Mouse (Mus musculus): ENCODE data around the gene Pigk. TPM values are rescaled to one million over a fixed set of nuclear protein-coding genes. Genes with fewer than 3 reads are reported as not detected.
A peak's percentile ranks its signal among the peaks of the same experiment; 100 is the strongest.

Pigk gene
- polyA plus RNA-seq, 1 experiment from 2014 or later: 40.9 TPM

DNA sequence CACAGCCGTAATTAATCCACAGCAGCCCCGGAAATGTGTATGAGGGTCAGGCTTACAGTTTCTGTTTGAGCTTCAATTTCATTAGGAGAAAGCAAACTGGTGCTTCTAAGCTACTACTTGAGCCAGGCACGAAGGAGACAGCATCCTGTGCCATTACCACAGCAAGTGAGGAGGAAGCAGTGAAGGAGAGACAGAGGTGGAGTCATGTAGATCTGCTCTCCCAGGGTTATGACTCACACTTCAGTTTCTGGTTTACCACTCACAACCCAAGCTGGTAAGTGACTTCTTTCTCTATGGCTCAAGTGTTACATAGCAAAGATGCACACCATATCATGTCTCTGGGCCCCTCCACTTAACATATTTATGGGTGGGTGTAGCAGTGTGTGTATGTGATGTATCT lies 206.5 kb downstream of the Pigk start:
- H3K4me1 ChIP-seq (replicated peaks; ENCODE audit: control insufficient read depth, insufficient read depth): no peaks in the 10 kb centered on the region
- H3K4me2 ChIP-seq (replicated peaks; ENCODE audit: low read depth): no peak overlapping the region
- 68% methylated on average over 3 of the region's 3 CpGs for WGBS
- ATAC-seq (ENCODE audit: low FRiP score, low TSS enrichment): no peak
- H3K36me3 ChIP-seq (ENCODE audit: control insufficient read depth, insufficient read depth, low read length): no peaks in the 10 kb centered on the region
- no peaks in the 10 kb centered on the region for H3K27me3 ChIP-seq (ENCODE audit: control insufficient read depth, insufficient read depth, low read length)
- H3K27ac ChIP-seq (replicated peaks): no peak overlapping the region
- TF ChIP-seq EP300 (optimal IDR thresholded peaks at IDR 0.05) (no peak), CTCF (IDR thresholded peaks at IDR 0.05; ENCODE audit: low read depth) (no peak)
- DNase-seq (ENCODE audit: low spot score): no peak
- no peak overlapping the region for H3K9ac ChIP-seq (ENCODE audit: low read length)
- no peaks in the 10 kb centered on the region for H3K9me3 ChIP-seq (ENCODE audit: control insufficient read depth, low read length)
- H3K4me3 ChIP-seq (ENCODE audit: low read depth, low read length): no peak overlapping the region

DNA sequence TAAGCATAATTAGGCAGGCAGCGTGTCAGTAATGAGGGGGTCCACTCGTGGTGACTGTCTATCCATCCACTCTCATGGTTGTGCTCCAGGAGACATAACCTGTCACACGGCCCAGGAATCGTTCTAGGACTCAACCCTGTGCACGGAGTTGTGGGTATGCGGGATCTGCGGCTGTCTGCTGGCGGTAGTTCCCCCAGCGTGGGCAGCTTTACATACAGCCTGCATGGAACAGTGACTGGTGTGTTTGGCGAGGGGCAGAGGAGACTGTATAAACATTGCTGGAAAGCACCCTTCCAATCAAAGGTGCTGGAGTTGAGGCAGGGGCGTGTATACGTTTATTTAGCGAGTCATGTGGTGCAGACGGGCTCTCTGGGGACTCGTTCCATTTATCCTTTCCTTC lies 209.6 kb downstream of the Pigk start:
- no peak for DNase-seq (ENCODE audit: low spot score)
- 0 out of 2 replicates have a peak overlapping the region, but pooled peaks have one; percentile 2 for H3K4me2 ChIP-seq (replicated peaks; ENCODE audit: low read depth)
- no peaks in the 10 kb centered on the region for H3K9me3 ChIP-seq (ENCODE audit: control insufficient read depth, low read length)
- H3K4me1 ChIP-seq (replicated peaks; ENCODE audit: control insufficient read depth, insufficient read depth): no peaks in the 10 kb centered on the region
- H3K27ac ChIP-seq (replicated peaks): no peak overlapping the region
- ATAC-seq (ENCODE audit: low FRiP score, low TSS enrichment): no peak
- TF ChIP-seq CTCF (IDR thresholded peaks at IDR 0.05; ENCODE audit: low read depth): no peak
- TF ChIP-seq EP300 (optimal IDR thresholded peaks at IDR 0.05): no peak
- H3K9ac ChIP-seq (ENCODE audit: low read length): no peak overlapping the region
- no peak overlapping the region for H3K4me3 ChIP-seq (ENCODE audit: low read depth, low read length)
- WGBS: 34% methylated on average over 15 of the region's 15 CpGs
- no peaks in the 10 kb centered on the region for H3K27me3 ChIP-seq (ENCODE audit: control insufficient read depth, insufficient read depth, low read length)
- H3K36me3 ChIP-seq (ENCODE audit: control insufficient read depth, insufficient read depth, low read length): no peaks in the 10 kb centered on the region

DNA sequence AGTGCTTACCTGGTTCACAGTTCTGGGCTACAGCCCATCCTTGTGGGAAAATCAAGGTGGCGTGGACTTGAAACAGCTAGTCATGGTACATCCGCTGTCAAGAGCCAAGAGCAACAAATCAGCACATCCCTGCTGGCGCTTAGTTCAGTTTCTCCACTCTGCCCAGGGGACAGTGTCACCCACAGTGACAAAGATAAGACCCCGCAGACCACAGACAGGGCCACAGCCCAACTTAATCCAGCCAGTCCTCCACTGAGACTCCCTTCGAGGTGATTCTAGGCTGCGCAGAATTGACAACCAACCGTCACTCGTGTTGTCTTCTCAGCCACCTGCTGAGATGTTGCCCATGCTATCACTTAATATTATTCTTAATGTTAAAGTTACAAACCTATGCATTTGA lies 211.5 kb downstream of the Pigk start:
- no peak for TF ChIP-seq EP300 (optimal IDR thresholded peaks at IDR 0.05)
- TF ChIP-seq CTCF (IDR thresholded peaks at IDR 0.05; ENCODE audit: low read depth): no peak
- no peak overlapping the region for H3K27ac ChIP-seq (replicated peaks)
- no peaks in the 10 kb centered on the region for H3K27me3 ChIP-seq (ENCODE audit: control insufficient read depth, insufficient read depth, low read length)
- H3K9ac ChIP-seq (ENCODE audit: low read length): no peak overlapping the region
- ATAC-seq (ENCODE audit: low FRiP score, low TSS enrichment) (no peak), DNase-seq (ENCODE audit: low spot score) (no peak)
- no peak overlapping the region for H3K4me3 ChIP-seq (ENCODE audit: low read depth, low read length)
- H3K4me1 ChIP-seq (replicated peaks; ENCODE audit: control insufficient read depth, insufficient read depth): no peaks in the 10 kb centered on the region
- WGBS: 92% methylated on average over 8 of the region's 8 CpGs
- H3K9me3 ChIP-seq (ENCODE audit: control insufficient read depth, low read length): no peaks in the 10 kb centered on the region
- no peak overlapping the region for H3K4me2 ChIP-seq (replicated peaks; ENCODE audit: low read depth)
- no peaks in the 10 kb centered on the region for H3K36me3 ChIP-seq (ENCODE audit: control insufficient read depth, insufficient read depth, low read length)

DNA sequence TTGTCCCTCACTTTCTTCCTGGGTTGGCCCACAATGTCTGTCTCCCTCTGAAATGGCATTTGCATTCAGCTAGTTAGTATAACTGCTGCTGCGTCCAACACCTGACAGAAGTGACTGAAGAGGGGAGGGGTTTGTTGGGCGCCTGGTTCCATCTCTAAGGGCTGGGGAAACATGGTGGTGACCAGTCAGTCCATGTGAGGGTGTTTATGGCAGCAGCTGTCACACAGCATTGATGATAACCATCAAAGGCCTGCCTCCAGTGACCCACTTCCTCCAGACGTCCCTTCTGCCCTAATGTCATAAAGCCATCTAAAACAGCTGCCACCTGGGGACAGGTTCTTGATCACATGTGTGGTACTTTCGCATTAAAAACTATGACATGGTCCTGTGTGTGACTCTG lies 212.3 kb downstream of the Pigk start:
- no peak for ATAC-seq (ENCODE audit: low FRiP score, low TSS enrichment)

DNA sequence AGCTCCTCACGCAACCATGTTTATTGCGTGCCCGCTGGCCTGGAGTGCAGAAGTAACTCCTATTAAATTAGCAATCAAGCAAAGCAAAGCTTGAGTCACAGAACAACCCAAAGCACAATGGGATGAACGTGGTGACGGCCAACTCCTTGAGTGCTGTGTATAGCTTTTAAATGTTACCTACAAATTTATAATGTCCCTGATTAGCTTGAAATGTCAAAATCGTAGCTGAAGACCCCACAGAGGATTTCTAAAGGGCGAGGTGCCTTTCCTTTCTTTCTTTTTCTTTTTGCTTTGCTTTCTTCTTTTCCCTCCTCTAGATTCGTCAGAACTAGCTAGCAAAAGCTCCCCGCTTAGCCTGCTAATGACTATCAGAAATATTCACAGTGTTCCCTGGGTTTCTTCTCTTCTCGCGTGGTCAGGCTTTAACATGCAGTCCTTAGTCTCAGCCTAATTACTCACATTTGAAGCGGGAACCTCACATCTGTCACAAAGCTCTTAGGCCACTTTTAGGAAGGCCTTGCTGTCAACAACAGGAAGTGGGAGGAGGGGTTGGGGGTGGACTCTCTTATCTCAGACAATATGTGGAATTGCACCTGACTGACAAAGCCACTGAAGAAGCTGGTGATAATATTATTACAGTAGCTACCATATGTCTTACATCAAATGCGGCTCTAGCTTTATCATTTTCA lies 214.5 kb downstream of the Pigk start:
- H3K4me3 ChIP-seq (ENCODE audit: low read depth, low read length): no peak overlapping the region
- H3K9ac ChIP-seq (ENCODE audit: low read length): no peak overlapping the region
- TF ChIP-seq CTCF (IDR thresholded peaks at IDR 0.05; ENCODE audit: low read depth): no peak
- no peak for TF ChIP-seq EP300 (optimal IDR thresholded peaks at IDR 0.05)
- no peaks in the 10 kb centered on the region for H3K36me3 ChIP-seq (ENCODE audit: control insufficient read depth, insufficient read depth, low read length)
- H3K9me3 ChIP-seq (ENCODE audit: control insufficient read depth, low read length): no peaks in the 10 kb centered on the region
- H3K4me1 ChIP-seq (replicated peaks; ENCODE audit: control insufficient read depth, insufficient read depth): no peaks in the 10 kb centered on the region
- no peak overlapping the region for H3K27ac ChIP-seq (replicated peaks)
- no peak for ATAC-seq (ENCODE audit: low FRiP score, low TSS enrichment)
- 59% methylated on average over 13 of the region's 13 CpGs for WGBS
- H3K4me2 ChIP-seq (replicated peaks; ENCODE audit: low read depth): no peak overlapping the region
- H3K27me3 ChIP-seq (ENCODE audit: control insufficient read depth, insufficient read depth, low read length): no peaks in the 10 kb centered on the region
- no peak for DNase-seq (ENCODE audit: low spot score)

More for the DNA sequence above, 212.3 kb downstream of the Pigk start:
- WGBS: 67% methylated on average over 4 of the region's 4 CpGs
- Histone ChIP-seq H3K27me3 (ENCODE audit: control insufficient read depth, insufficient read depth, low read length) (no peaks in the 10 kb centered on the region), H3K9me3 (ENCODE audit: control insufficient read depth, low read length) (no peaks in the 10 kb centered on the region), H3K27ac (replicated peaks) (no peak overlapping the region), H3K36me3 (ENCODE audit: control insufficient read depth, insufficient read depth, low read length) (no peaks in the 10 kb centered on the region), H3K4me3 (ENCODE audit: low read depth, low read length) (no peak overlapping the region), H3K4me1 (replicated peaks; ENCODE audit: control insufficient read depth, insufficient read depth) (no peaks in the 10 kb centered on the region), H3K9ac (ENCODE audit: low read length) (no peak overlapping the region), H3K4me2 (replicated peaks; ENCODE audit: low read depth) (no peak overlapping the region)
- no peak for TF ChIP-seq CTCF (IDR thresholded peaks at IDR 0.05; ENCODE audit: low read depth)
- TF ChIP-seq EP300 (optimal IDR thresholded peaks at IDR 0.05): no peak
- DNase-seq (ENCODE audit: low spot score): no peak

DNA sequence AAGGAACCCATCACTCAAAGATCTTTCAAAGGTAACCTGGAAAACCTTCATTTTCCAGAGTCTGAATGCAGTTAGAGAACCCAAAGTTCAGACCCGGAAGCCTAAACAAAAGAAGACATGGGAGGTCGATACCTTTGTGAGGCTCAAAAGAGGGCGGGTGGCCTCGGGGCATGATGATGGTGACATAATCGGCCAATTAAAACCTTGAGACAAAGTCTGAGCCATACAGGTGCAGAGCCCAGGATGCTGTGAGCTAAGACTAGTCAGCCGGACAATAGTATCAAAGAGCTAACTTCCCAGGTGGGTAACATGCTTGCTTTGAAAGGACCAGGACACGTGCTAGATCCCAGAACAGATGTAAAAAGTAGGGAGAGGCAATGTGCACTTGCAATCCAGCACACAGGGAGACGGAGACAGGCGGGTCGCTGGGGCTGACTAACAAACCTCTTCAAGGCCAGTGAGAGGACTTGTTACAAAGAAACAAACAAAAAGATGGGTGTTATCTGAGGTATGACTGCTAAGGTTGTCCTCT lies 215.4 kb downstream of the Pigk start:
- ATAC-seq (ENCODE audit: low FRiP score, low TSS enrichment) (no peak), DNase-seq (ENCODE audit: low spot score) (no peak)
- no peaks in the 10 kb centered on the region for H3K36me3 ChIP-seq (ENCODE audit: control insufficient read depth, insufficient read depth, low read length)
- TF ChIP-seq CTCF (IDR thresholded peaks at IDR 0.05; ENCODE audit: low read depth) (no peak), EP300 (optimal IDR thresholded peaks at IDR 0.05) (no peak)
- no peaks in the 10 kb centered on the region for H3K4me1 ChIP-seq (replicated peaks; ENCODE audit: control insufficient read depth, insufficient read depth)
- no peak overlapping the region for H3K4me2 ChIP-seq (replicated peaks; ENCODE audit: low read depth)
- no peak overlapping the region for H3K27ac ChIP-seq (replicated peaks)
- 55% methylated on average over 10 of the region's 10 CpGs for WGBS
- H3K4me3 ChIP-seq (ENCODE audit: low read depth, low read length): no peak overlapping the region
- H3K9ac ChIP-seq (ENCODE audit: low read length): no peak overlapping the region
- no peaks in the 10 kb centered on the region for H3K9me3 ChIP-seq (ENCODE audit: control insufficient read depth, low read length)
- no peaks in the 10 kb centered on the region for H3K27me3 ChIP-seq (ENCODE audit: control insufficient read depth, insufficient read depth, low read length)

Measured in stomach, postnatal 0 days (tissue).